Mouse (Mus musculus): ENCODE data around the gene Map6.

- TF ChIP-seq TCF12 (IDR thresholded peaks at IDR 0.05; ENCODE audit: insufficient read depth, poor library complexity, severe bottlenecking) (no peak), POLR2A (IDR thresholded peaks at IDR 0.05; ENCODE audit: insufficient read length, low read depth) (no peak), REST (IDR thresholded peaks at IDR 0.05; ENCODE audit: insufficient read depth, insufficient read length) (no peak), SRF (IDR thresholded peaks at IDR 0.05; ENCODE audit: control insufficient read depth, insufficient read length, low read depth) (no peak), MYOD1 (IDR thresholded peaks at IDR 0.05; ENCODE audit: control insufficient read depth in 1 of 3, insufficient read length in 2 of 3, low read depth in 2 of 3) (no peak), E2F4 (IDR thresholded peaks at IDR 0.05; ENCODE audit: insufficient read depth) (no peak), USF1 (IDR thresholded peaks at IDR 0.05; ENCODE audit: low read depth) (no peak), MAX (IDR thresholded peaks at IDR 0.05; ENCODE audit: low read depth) (no peak)
Measured at GRCm38 (mm10) chr7:99311433-99311832, 44.2 kb downstream of the Map6 start.

Measured in myocyte (in vitro differentiated cells).